Mouse (Mus musculus): ENCODE results near the gene Abi3.

DNA sequence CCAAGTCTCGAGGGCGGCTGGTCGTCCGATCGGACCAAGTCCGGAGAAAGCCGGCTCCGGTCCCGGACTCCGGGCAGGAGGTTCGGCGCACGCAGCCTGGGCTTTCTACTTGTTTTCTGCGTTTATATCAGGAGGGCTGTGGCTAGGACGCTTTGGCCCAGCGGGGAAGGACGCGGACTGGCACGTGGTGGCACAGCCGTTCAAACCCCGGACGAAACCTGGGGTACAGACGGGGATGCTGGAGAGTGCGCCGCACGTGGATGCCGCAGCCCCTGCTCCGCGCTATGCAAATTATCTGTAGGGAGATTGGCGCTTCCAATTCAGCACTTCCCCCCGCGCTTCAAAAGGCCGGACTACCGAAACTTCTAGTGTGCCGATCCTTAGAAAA is 17.2 kb upstream of the Abi3 start:
- TF ChIP-seq POLR2A (IDR thresholded peaks at IDR 0.05; ENCODE audit: low read depth, low read length) (no peak), CTCF (IDR thresholded peaks at IDR 0.05; ENCODE audit: extremely low read depth, insufficient read depth, insufficient read length, insufficient replicate concordance) (no peak)
